Mouse (Mus musculus) layer of hippocampus, adult 9-11 months (tissue): ENCODE data around the gene Rab11fip4.

Experiments used
- DNase-seq: peaks from one replicate; pipeline ENCODE4 v3.0.0; 2022

Rab11fip4 gene

GRCm38 (mm10) chr11:79656491-79656890 is 65.5 kb downstream of the Rab11fip4 start:
- no peak for DNase-seq

GRCm38 (mm10) chr11:79657053-79657452 is 66.0 kb downstream of the Rab11fip4 start:
- DNase-seq = no peak

- no peak for DNase-seq
Observed at GRCm38 (mm10) chr11:79658205-79658825, 67.3 kb downstream of the Rab11fip4 start.

GRCm38 (mm10) chr11:79660361-79661205 is 69.6 kb downstream of the Rab11fip4 start:
- peak; percentile 74 for DNase-seq

- no peak for DNase-seq
Observed at GRCm38 (mm10) chr11:79661877-79662545, 71.0 kb downstream of the Rab11fip4 start.

- DNase-seq = no peak
Observed at GRCm38 (mm10) chr11:79663158-79663557, 72.1 kb downstream of the Rab11fip4 start.

GRCm38 (mm10) chr11:79663570-79663969 is 72.6 kb downstream of the Rab11fip4 start:
- DNase-seq = no peak

GRCm38 (mm10) chr11:79666544-79666943 is 75.5 kb downstream of the Rab11fip4 start:
- DNase-seq = no peak

- no peak for DNase-seq
Observed at GRCm38 (mm10) chr11:79669210-79669609, 78.2 kb downstream of the Rab11fip4 start.

- no peak for DNase-seq
Observed at GRCm38 (mm10) chr11:79669947-79670346, 78.9 kb downstream of the Rab11fip4 start.

GRCm38 (mm10) chr11:79670411-79670945 is 79.5 kb downstream of the Rab11fip4 start:
- no peak for DNase-seq

GRCm38 (mm10) chr11:79671668-79672281 is 80.8 kb downstream of the Rab11fip4 start:
- DNase-seq = no peak

- no peak for DNase-seq
Observed at GRCm38 (mm10) chr11:79673072-79673471, 82.1 kb downstream of the Rab11fip4 start.

- no peak for DNase-seq
Observed at GRCm38 (mm10) chr11:79673717-79674116, 82.7 kb downstream of the Rab11fip4 start.

- DNase-seq = no peak
Observed at GRCm38 (mm10) chr11:79674231-79674630, 83.2 kb downstream of the Rab11fip4 start.

- peak; percentile 79 for DNase-seq
Observed at GRCm38 (mm10) chr11:79674632-79675031, 83.6 kb downstream of the Rab11fip4 start.

- DNase-seq = no peak
Observed at GRCm38 (mm10) chr11:79675285-79675684, 84.3 kb downstream of the Rab11fip4 start.

GRCm38 (mm10) chr11:79675994-79676393 is 85.0 kb downstream of the Rab11fip4 start:
- no peak for DNase-seq

GRCm38 (mm10) chr11:79676483-79676967 is 85.5 kb downstream of the Rab11fip4 start:
- DNase-seq = no peak

GRCm38 (mm10) chr11:79677402-79677801 is 86.4 kb downstream of the Rab11fip4 start:
- DNase-seq = no peak

GRCm38 (mm10) chr11:79678363-79679153 is 87.5 kb downstream of the Rab11fip4 start:
- no peak for DNase-seq

GRCm38 (mm10) chr11:79679929-79680328 is 88.9 kb downstream of the Rab11fip4 start:
- no peak for DNase-seq
